Mouse (Mus musculus): Measurements from ENCODE around the gene Dennd2c. TPM values are rescaled to one million over a fixed set of nuclear protein-coding genes. Genes with fewer than 3 reads are reported as not detected.
"Not testable (repeated sequence)": the region's sequence is repeated elsewhere in the genome, so short reads cannot be mapped to it uniquely, and the experiment has no call there.

The Dennd2c gene
- polyA plus RNA-seq, 1 experiment from 2014 or later = 5.6 TPM

DNA sequence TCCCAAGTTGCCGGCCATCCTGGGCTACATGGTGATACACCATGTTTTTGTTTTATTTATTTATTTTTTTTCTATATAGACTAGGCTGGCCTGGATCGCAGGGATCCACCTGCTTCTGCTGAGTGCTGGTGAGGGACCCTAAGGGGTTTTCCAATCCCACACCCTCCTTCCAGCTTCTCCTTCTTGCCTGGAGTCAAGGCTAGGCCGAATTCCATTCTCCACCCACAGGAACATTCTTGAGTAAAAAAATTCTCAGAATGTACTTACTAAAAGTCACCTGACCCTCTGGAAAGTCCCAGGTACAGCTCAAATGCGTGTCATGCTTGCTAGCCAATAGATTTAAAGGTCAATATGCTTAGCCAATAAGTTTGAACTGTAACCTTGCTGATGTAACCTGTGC, 89.8 kb downstream of the Dennd2c start:
- Histone ChIP-seq H3K36me3 (ENCODE audit: control insufficient read depth, insufficient read depth, low read length) (no peaks in the 10 kb centered on the region), H3K27me3 (ENCODE audit: control insufficient read depth, insufficient read depth, low read length) (no peaks in the 10 kb centered on the region), H3K4me2 (replicated peaks; ENCODE audit: low read depth) (no peak overlapping the region), H3K4me3 (ENCODE audit: low read depth, low read length) (no peak overlapping the region), H3K4me1 (replicated peaks; ENCODE audit: control insufficient read depth, insufficient read depth) (no peaks in the 10 kb centered on the region), H3K9me3 (ENCODE audit: control insufficient read depth, low read length) (no peaks in the 10 kb centered on the region), H3K27ac (replicated peaks) (no peak overlapping the region), H3K9ac (ENCODE audit: low read length) (no peak overlapping the region)
- TF ChIP-seq EP300 (optimal IDR thresholded peaks at IDR 0.05) = no peak
- no peak for TF ChIP-seq CTCF (IDR thresholded peaks at IDR 0.05; ENCODE audit: low read depth)
- WGBS = 84% methylated on average over 4 of the region's 4 CpGs
- ATAC-seq (ENCODE audit: low FRiP score, low TSS enrichment) (no peak), DNase-seq (ENCODE audit: low spot score) (no peak)

DNA sequence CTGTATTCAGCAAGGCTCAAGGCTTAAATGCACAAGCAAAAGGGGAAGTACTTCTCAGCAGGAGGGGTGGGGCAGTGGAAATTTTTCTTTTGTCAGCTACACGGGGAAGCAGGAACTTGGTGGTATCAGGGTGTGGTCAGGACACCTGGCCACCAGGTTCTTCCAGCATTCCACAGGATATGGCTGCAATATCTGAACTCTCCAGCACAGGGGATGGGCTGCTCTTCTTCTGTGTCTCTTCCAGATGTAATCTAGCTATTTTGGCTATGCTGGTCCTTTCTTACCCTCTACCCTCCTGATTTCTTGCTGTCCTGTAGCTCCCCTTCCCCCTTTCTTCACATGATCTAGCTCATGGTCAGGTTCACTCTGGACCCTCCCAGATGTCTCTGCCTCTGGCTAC, 90.8 kb downstream of the Dennd2c start:
- H3K27ac ChIP-seq (replicated peaks) = no peak overlapping the region
- DNase-seq (ENCODE audit: low spot score) = no peak
- ATAC-seq (ENCODE audit: low FRiP score, low TSS enrichment) = 0 out of 2 replicates have a peak, but pooled peaks have one; percentile 42
- no peak overlapping the region for H3K9ac ChIP-seq (ENCODE audit: low read length)
- no peak overlapping the region for H3K4me3 ChIP-seq (ENCODE audit: low read depth, low read length)
- H3K4me1 ChIP-seq (replicated peaks; ENCODE audit: control insufficient read depth, insufficient read depth) = no peaks in the 10 kb centered on the region
- H3K36me3 ChIP-seq (ENCODE audit: control insufficient read depth, insufficient read depth, low read length) = no peaks in the 10 kb centered on the region
- 59% methylated on average over 1 of the region's 1 CpGs for WGBS
- H3K27me3 ChIP-seq (ENCODE audit: control insufficient read depth, insufficient read depth, low read length) = no peaks in the 10 kb centered on the region
- H3K9me3 ChIP-seq (ENCODE audit: control insufficient read depth, low read length) = no peaks in the 10 kb centered on the region
- no peak overlapping the region for H3K4me2 ChIP-seq (replicated peaks; ENCODE audit: low read depth)
- TF ChIP-seq CTCF (IDR thresholded peaks at IDR 0.05; ENCODE audit: low read depth) (no peak), EP300 (optimal IDR thresholded peaks at IDR 0.05) (no peak)

DNA sequence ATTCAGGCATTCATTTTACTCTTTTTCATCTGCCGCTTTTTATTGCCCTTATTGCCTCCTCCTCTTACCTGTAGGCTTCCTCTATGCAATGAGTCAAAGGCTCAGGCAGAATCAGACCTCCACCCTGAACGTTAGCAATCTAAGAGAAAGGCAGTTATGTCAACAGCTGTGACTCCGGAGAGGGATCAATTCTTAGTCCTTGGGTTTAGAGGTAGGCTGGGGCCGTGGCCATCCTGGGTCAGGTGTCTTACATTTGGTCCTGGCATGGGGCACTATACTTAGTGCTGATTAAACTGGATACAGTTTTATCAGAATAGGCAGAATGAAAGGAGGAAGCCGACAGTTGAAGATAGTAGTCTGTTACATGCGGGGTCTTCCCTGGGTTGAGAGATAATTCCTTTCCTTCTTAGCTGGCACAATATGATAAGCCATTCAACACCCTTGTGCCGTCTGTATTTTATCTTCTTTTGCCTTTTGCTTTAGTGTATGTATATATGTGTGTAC, 94.0 kb downstream of the Dennd2c start:
- Histone ChIP-seq H3K27me3 (ENCODE audit: control insufficient read depth, insufficient read depth, low read length) (no peaks in the 10 kb centered on the region), H3K9me3 (ENCODE audit: control insufficient read depth, low read length) (no peaks in the 10 kb centered on the region), H3K27ac (replicated peaks) (no peak overlapping the region), H3K9ac (ENCODE audit: low read length) (no peak overlapping the region), H3K4me2 (replicated peaks; ENCODE audit: low read depth) (no peak overlapping the region), H3K4me1 (replicated peaks; ENCODE audit: control insufficient read depth, insufficient read depth) (no peaks in the 10 kb centered on the region), H3K36me3 (ENCODE audit: control insufficient read depth, insufficient read depth, low read length) (no peaks in the 10 kb centered on the region), H3K4me3 (ENCODE audit: low read depth, low read length) (no peak overlapping the region)
- TF ChIP-seq CTCF (IDR thresholded peaks at IDR 0.05; ENCODE audit: low read depth) (no peak), EP300 (optimal IDR thresholded peaks at IDR 0.05) (no peak)
- 73% methylated on average over 7 of the region's 7 CpGs for WGBS
- DNase-seq (ENCODE audit: low spot score) = no peak
- ATAC-seq (ENCODE audit: low FRiP score, low TSS enrichment) = no peak

DNA sequence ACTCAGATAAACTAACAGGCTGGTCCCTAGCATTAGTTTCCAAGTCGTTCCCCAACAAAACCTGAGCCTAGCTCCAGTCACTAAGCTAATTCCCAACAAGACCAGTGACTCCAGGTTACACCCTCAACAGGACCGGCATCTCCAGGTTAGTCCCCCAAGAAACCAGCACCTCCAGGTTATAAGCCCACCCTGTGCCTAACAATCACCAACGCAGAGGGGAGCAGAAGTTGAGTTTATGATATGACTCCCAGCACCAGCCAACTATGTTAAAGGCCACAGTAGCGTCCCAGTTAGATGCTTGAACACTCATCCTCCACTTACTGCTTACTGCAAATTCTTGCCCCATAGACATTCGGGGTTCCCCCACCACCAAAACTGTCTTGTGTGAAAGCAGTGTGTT, 97.0 kb downstream of the Dennd2c start:
- H3K27me3 ChIP-seq (ENCODE audit: control insufficient read depth, insufficient read depth, low read length) = no peaks in the 10 kb centered on the region
- 82% methylated on average over 5 of the region's 5 CpGs for WGBS
- H3K36me3 ChIP-seq (ENCODE audit: control insufficient read depth, insufficient read depth, low read length) = no peaks in the 10 kb centered on the region
- H3K27ac ChIP-seq (replicated peaks) = no peak overlapping the region
- DNase-seq (ENCODE audit: low spot score) = no peak
- no peak overlapping the region for H3K4me3 ChIP-seq (ENCODE audit: low read depth, low read length)
- no peaks in the 10 kb centered on the region for H3K9me3 ChIP-seq (ENCODE audit: control insufficient read depth, low read length)
- H3K4me2 ChIP-seq (replicated peaks; ENCODE audit: low read depth) = no peak overlapping the region
- no peak for ATAC-seq (ENCODE audit: low FRiP score, low TSS enrichment)
- H3K9ac ChIP-seq (ENCODE audit: low read length) = no peak overlapping the region
- no peaks in the 10 kb centered on the region for H3K4me1 ChIP-seq (replicated peaks; ENCODE audit: control insufficient read depth, insufficient read depth)
- TF ChIP-seq EP300 (optimal IDR thresholded peaks at IDR 0.05) = no peak
- TF ChIP-seq CTCF (IDR thresholded peaks at IDR 0.05; ENCODE audit: low read depth) = no peak

DNA sequence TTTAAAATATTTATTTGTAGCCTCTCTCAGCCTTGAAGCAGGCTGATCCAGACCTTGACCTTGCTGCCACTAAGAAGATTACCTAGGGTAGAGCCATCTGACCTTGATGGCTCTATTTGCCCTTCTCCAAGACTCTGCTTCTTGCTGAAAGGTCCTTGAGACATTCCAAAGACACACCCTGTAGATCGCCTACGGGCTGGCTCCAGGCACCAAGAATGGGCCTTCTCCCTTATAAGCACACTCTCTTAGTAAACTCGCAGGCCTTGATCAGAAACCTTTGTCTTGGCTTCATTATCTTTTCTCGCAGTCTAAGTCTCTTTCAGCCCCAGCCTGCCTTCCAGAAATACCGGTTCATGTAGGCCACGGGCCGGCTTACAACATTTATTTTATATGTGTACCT, 98.7 kb downstream of the Dennd2c start:
- H3K4me2 ChIP-seq (replicated peaks; ENCODE audit: low read depth); H3K36me3 ChIP-seq (ENCODE audit: control insufficient read depth, insufficient read depth, low read length); DNase-seq (ENCODE audit: low spot score); H3K4me3 ChIP-seq (ENCODE audit: low read depth, low read length); H3K4me1 ChIP-seq (replicated peaks; ENCODE audit: control insufficient read depth, insufficient read depth); H3K27ac ChIP-seq (replicated peaks); H3K9me3 ChIP-seq (ENCODE audit: control insufficient read depth, low read length); H3K27me3 ChIP-seq (ENCODE audit: control insufficient read depth, insufficient read depth, low read length); H3K9ac ChIP-seq (ENCODE audit: low read length); ATAC-seq (ENCODE audit: low FRiP score, low TSS enrichment): not testable (repeated sequence)
- whole genome bisulfite sequencing = 84% methylated on average over 7 of the region's 7 CpGs

DNA sequence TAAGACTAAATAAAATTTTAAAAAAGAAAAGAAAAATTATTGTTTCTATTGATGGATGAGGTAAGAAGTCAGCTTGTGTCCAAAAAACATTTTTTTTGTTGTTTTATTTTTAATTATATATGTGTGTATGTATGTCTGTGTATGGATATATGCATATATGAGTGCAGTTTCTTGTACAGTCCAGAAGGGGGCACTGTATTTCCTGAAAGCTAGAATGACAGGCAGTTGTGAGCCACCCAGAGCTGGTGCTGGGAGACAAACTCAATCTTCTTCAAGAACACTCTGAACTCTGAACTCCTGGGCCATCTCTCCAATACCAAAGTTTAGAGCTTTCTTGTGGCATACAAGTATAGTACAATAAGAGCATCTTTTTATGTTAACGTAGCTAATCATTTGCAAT, 101.2 kb downstream of the Dennd2c start:
- TF ChIP-seq CTCF (IDR thresholded peaks at IDR 0.05; ENCODE audit: low read depth) (no peak), EP300 (optimal IDR thresholded peaks at IDR 0.05) (no peak)

More for the DNA sequence above, 101.2 kb downstream of the Dennd2c start:
- no peaks in the 10 kb centered on the region for H3K4me1 ChIP-seq (replicated peaks; ENCODE audit: control insufficient read depth, insufficient read depth)
- no peak for DNase-seq (ENCODE audit: low spot score)
- no peak overlapping the region for H3K4me2 ChIP-seq (replicated peaks; ENCODE audit: low read depth)
- 93% methylated on average over 1 of the region's 1 CpGs for WGBS
- no peak for ATAC-seq (ENCODE audit: low FRiP score, low TSS enrichment)
- no peak overlapping the region for H3K4me3 ChIP-seq (ENCODE audit: low read depth, low read length)
- H3K27me3 ChIP-seq (ENCODE audit: control insufficient read depth, insufficient read depth, low read length) = no peaks in the 10 kb centered on the region
- H3K9me3 ChIP-seq (ENCODE audit: control insufficient read depth, low read length) = no peaks in the 10 kb centered on the region
- no peak overlapping the region for H3K27ac ChIP-seq (replicated peaks)
- no peak overlapping the region for H3K9ac ChIP-seq (ENCODE audit: low read length)
- H3K36me3 ChIP-seq (ENCODE audit: control insufficient read depth, insufficient read depth, low read length) = no peaks in the 10 kb centered on the region

Data from stomach, postnatal 0 days (tissue).